Mouse (Mus musculus) left cerebral cortex, adult 9 months (tissue): Measurements from ENCODE around the gene Zbtb38.

Experiments
- DNase-seq, 2 experiments: peaks; one replicate each; pipeline ENCODE4 v3.0.0; 2022; ENCODE audit warnings: low spot score in 2 of 2

The Zbtb38 gene

GRCm38 (mm10) chr9:96731961-96732511, 20.6 kb downstream of the Zbtb38 start:
- DNase-seq, result peak in 1 of 2 experiments; percentile 73

GRCm38 (mm10) chr9:96731039-96731895, 21.4 kb downstream of the Zbtb38 start:
- no peak for DNase-seq

GRCm38 (mm10) chr9:96730311-96730625, 22.4 kb downstream of the Zbtb38 start:
- DNase-seq, result no peak

DNA sequence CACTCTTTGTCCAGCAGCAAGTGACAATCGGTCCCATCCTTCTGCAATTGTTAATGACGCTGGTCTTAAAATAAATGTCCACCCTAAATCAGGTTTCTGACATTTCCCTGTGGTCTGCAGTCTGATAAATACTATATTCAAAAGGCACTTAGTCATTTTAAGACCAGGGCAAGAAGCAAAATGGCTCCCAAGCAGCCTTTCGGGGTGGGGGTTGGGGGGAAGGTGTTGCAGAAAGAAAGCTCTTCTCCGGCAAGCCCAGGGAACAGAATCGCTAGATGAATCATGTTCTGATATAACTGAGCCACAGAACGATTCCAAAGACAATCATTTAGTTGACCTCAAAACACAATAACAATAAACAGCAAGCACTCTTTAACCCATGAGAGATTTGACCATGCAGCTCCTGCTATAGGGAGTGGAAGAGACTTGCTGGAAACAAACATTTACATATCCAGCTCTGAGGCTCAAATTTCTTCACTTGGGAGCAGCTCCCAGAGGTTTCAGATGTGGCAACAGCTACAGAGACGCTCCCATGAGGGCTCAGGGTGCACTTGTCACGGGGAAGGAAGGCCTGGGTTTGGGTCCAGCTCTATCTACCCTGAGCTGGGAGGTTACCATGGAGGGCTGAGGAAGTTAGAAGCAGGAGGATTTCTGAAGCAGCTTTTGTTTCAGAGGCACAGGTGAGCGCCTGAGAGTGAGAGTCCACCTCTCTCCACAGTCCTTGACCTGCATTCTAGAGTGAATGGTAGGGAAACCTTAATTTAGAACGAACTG, 22.9 kb downstream of the Zbtb38 start:
- DNase-seq, result no peak

DNA sequence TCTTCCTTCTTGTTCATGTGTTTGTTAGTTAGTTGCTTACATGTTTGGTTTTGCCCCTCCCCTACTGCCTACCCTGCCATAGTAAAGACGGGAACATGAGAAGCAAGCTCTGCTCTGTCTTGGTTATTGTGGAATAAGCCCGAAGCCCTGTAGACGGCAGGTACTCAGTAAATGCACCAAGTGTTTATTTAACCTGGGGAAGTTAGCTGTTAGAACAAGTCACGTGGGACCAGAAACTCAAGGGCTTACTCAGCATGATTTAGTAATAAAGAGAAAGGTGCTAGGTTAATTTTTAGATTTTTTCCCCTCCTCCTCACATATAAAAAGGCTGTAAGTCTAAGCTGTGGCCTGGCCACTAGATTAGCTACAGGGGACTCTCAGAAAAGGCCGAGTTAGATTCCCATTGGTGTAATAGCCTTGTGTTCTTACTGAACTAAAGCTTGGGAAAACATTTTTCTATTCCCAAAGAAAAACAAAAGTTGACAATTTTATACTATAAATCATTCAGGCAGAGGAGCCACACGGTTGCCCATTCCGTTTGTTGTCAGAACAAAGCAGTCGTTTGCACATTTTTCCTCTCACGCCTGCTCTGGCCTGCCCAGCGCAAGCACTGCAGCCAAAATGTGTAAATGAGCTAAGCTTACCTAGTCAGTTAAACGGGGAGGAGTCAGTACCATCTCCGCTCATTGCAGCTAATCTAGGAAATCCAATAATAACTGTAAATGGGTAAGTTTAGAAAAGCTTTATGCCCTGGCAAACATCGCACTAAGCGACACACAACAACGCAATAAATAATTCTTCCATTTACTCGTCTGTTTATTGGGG, 24.1 kb downstream of the Zbtb38 start:
- DNase-seq, result no peak

- DNase-seq, result no peak
These were observed 24.9 kb downstream of the Zbtb38 start for GRCm38 (mm10) chr9:96727688-96728087.

- DNase-seq, result no peak
These were observed 26.1 kb downstream of the Zbtb38 start for GRCm38 (mm10) chr9:96726336-96727131.

- DNase-seq, result no peak
These were observed 26.9 kb downstream of the Zbtb38 start for GRCm38 (mm10) chr9:96725582-96726320.

- DNase-seq, result no peak
These were observed 29.0 kb downstream of the Zbtb38 start for GRCm38 (mm10) chr9:96723650-96724049.

DNA sequence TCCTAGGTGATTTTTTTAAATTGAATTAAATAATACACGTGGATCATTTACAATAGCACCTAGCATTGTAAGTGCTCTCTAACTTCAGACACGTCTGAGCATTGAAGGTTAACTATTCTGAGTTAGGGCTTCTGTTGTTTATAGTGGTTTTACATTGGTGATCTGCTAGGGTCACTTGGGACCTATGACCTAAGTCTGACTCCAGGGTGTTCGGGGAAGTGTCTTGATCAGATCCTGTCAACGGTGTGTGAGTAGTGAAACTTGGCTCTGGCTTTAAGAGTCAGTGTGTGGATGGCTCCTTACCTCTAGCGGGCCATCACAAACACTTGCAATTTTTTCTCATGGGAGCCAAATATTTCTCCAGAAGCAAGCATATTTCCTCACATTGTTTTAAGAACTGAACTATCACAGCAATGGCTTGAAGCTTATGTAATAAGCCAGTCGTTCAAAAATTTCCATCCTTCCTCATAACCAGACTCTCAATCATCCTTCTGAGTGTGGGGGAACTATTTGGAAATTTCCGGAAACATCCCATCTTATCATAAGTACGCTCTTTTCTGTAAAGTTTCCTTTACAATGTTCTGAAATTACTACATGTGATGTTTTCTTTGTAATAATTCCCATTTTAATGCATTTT, 31.4 kb downstream of the Zbtb38 start:
- DNase-seq, result no peak

DNA sequence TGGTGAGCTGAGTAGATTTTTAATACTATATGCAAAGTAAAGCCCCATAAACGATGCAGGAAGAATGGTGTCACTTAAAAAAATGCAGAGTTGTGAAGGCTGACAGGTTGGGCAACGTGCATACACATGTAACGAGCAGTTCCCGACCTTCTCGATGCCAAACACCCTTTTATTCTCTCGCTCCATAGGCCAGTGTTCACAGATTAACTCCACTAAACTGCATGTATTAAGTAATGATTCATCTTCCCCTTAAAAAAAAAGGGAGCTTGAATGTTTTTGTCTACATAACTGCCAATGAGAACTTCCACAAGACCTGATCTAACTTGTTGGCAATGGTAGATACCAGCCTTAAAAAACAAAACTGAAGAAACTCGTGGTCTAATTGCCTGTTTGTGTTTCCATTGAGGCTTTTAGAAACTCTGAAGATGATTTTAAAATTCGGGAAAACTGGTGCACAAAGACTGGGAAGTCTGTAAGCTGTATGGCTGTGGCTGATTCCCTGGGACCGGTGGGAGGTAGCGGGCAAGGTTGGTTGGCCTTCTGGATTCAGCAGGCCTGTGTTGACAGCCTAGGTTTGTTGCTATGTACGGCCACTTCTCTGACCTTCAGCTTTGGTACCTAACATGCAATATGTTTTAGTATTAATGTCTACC, 32.0 kb downstream of the Zbtb38 start:
- DNase-seq, result no peak

- no peak for DNase-seq
These were observed 33.0 kb downstream of the Zbtb38 start for GRCm38 (mm10) chr9:96719408-96720158.

DNA sequence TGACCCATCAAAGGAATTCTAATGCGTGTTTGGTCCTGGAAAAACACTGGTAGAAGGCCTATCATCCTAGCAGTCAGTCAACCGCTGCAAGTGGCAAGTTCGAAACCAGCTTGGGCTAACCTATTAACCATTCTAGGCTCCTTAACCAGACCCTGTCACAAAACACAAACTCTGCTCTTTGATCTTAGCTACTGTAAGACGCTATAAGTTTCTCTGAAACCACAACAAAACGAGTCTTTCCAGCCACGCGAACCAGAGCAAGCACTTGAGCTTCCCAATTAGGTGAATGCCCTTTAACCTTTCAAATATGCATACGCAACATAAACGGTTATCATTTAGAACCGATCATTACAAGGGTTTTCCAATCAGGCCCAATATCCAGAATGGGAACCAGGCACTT, 33.7 kb downstream of the Zbtb38 start:
- no peak for DNase-seq

GRCm38 (mm10) chr9:96718402-96718798, 34.2 kb downstream of the Zbtb38 start:
- no peak for DNase-seq

DNA sequence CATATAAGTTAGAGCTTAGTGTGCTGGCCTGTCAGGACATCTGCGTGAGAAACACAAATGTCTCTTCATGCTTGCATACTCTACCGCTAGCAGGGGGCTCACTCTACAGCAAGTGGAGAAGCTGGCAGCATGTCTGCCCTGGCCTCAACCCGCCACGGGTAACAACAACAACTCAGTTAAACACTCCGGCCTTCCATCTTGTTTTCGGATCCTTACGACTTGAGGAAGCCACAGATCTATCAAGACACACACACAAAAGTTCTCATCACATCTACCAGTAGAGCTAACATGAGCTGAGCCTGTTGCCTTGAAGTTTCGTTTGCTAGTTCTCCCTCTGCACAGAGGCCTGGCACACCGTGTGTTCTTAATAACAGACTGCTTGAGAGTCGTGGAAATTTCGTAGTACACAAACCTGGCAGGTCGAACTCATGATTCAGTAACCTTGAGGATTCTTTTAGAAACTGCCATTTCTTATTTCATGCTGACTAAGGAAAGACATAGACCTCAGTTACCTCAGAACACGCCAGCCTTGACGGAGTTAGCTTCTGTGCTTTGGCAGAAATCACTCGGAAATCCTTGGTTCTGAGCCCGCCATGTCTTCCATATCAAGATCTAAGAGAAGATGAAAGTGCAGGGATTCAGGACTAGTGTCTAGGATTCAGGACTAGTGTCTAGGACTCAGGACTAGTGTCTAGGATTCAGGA, 34.8 kb downstream of the Zbtb38 start:
- DNase-seq, result no peak

- DNase-seq, result no peak
These were observed 35.7 kb downstream of the Zbtb38 start for GRCm38 (mm10) chr9:96716735-96717444.

- DNase-seq, result no peak
These were observed 36.5 kb downstream of the Zbtb38 start for GRCm38 (mm10) chr9:96716136-96716535.
